Mouse (Mus musculus) central nervous system, embryonic 14 days (tissue): ENCODE results near the gene Scn8a. TPM values are rescaled to one million over a fixed set of nuclear protein-coding genes. Genes with fewer than 3 reads are reported as not detected.

ENCODE experiments used
- polyA plus RNA-seq: library from polyadenylated mRNA; depleted of rRNA; stranded (reverse); fragments of >200 nt; gene quantifications from 2 replicates; pipeline ENCODE4 v1.2.3, GENCODE M21; 2012; rRNA removed

The Scn8a gene
- polyA plus RNA-seq, result 30.2 and 31.7 TPM in 2 replicates

GRCm38 (mm10) chr15:100869558-100869957 lies at the start of gene Scn8a:
Gene Scn8a (plus strand): TSS chr15:100869858.

GRCm38 (mm10) chr15:101047194-101047555 lies 177.5 kb downstream of the Scn8a start, which contains the start of gene Gm47841:
Gene Gm47841 (minus strand): TSS chr15:101047397.

GRCm38 (mm10) chr15:101077813-101078730 lies 208.4 kb downstream of the Scn8a start, which contains the start of gene Fignl2:
Gene Fignl2 (minus strand): TSS chr15:101078567.

Other genes with a start within 250 kb of the Scn8a start
- gene Smagp, start 232.9 kb upstream of the Scn8a start, polyA plus RNA-seq, result 3.6 and 5.2 TPM in 2 replicates
- gene Bin2, start 200.3 kb upstream of the Scn8a start, polyA plus RNA-seq, result 2.0 TPM in 2 replicates
- 0.54 and 1.4 TPM in 2 replicates for gene Cela1, start 181.9 kb upstream of the Scn8a start, polyA plus RNA-seq
- 0.18 and 0.20 TPM in 2 replicates for gene Galnt6, start 140.5 kb upstream of the Scn8a start, polyA plus RNA-seq
- 21.2 and 22.3 TPM in 2 replicates for gene Slc4a8, start 108.1 kb upstream of the Scn8a start, polyA plus RNA-seq
- gene Gm47841, start 177.5 kb downstream of the Scn8a start, polyA plus RNA-seq, result 0.05 and 0.09 TPM in 2 replicates
- gene Fignl2, start 208.7 kb downstream of the Scn8a start, polyA plus RNA-seq, result 1.6 and 2.2 TPM in 2 replicates
- 0.04 TPM in 1 of 2 replicates, not detected in the other for gene Ankrd33, start 245.9 kb downstream of the Scn8a start, polyA plus RNA-seq